Mouse (Mus musculus): ENCODE data around the gene Slc4a8. TPM values are rescaled to one million over a fixed set of nuclear protein-coding genes. Genes with fewer than 3 reads are reported as not detected.
"Not testable (repeated sequence)": the region's sequence is repeated elsewhere in the genome, so short reads cannot be mapped to it uniquely, and the experiment has no call there.

The Slc4a8 gene
- total RNA-seq, 2 experiments from 2014 or later: 3.9 to 6.1 TPM

GRCm38 (mm10) chr15:100739442-100739841, 22.1 kb upstream of the Slc4a8 start:
- no peak for DNase-seq (ENCODE audit: low spot score in 2 of 2)

- no peak for DNase-seq (ENCODE audit: low spot score in 2 of 2)
Measured at GRCm38 (mm10) chr15:100743238-100743637, 18.3 kb upstream of the Slc4a8 start.

- DNase-seq (ENCODE audit: low spot score in 2 of 2): no peak
Measured at GRCm38 (mm10) chr15:100746478-100747120, 14.9 kb upstream of the Slc4a8 start.

- no peak for DNase-seq (ENCODE audit: low spot score in 2 of 2)
Measured at GRCm38 (mm10) chr15:100747121-100747963, 14.2 kb upstream of the Slc4a8 start.

- no peak for DNase-seq (ENCODE audit: low spot score in 2 of 2)
Measured at GRCm38 (mm10) chr15:100748584-100748983, 13.0 kb upstream of the Slc4a8 start.

DNA sequence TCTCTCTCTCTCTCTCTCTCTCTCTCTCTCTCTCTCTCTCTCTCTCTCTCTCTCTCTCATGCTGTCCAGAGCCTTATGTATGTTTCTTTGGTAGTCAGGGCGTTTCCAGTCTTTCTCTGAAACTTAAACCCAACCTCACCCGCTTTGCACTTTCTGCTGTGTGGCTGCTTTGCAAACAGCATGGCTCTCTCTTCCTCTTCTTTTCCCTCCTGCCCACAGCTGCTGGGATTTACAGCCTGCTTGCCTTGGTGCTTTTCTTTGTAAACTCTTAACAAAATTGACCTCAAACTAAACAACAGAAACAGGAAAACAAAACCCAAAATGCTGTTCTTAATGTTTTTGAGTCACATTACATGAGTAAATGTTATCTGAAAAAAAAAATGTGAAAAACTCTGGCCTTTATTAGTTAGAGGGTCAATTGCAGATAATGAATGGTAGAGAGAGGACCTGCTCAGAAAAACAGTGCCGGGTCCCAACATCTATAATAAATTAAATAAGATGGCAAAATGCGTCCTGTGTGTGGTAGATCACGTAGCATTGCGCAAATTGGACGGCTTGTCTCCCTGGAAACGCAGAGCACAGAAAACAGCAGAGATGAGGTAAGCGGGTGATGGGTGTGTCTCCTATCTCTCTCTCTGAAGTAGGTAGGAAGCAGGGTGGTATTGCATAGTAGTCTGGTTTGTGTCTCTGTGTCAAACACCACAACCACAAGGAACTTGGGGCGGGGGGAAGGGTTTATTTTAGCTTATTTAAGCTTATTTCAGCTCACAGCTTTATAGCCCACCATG, 11.6 kb upstream of the Slc4a8 start:
- DNase-seq (ENCODE audit: low spot score in 2 of 2): no peak

DNA sequence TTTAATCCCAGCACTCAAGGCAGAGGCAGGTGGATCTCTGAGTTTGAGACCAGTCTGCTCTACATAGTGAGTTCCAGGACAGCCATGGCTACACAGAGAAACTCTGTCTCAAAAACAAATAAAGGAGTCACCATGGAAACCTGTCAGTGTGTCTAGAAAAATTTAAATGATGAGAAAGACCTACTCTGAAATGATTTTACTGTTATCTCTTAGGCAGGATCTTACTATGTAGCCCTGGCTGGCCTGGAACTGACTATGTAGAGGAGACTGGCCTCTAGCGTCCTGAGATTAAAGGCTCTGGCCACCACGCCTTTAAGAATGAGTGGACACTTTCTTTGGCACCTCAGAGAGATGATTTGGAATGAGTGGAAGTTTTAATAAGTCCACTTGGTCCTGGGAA, 9.1 kb upstream of the Slc4a8 start:
- no peak for DNase-seq (ENCODE audit: low spot score in 2 of 2)

DNA sequence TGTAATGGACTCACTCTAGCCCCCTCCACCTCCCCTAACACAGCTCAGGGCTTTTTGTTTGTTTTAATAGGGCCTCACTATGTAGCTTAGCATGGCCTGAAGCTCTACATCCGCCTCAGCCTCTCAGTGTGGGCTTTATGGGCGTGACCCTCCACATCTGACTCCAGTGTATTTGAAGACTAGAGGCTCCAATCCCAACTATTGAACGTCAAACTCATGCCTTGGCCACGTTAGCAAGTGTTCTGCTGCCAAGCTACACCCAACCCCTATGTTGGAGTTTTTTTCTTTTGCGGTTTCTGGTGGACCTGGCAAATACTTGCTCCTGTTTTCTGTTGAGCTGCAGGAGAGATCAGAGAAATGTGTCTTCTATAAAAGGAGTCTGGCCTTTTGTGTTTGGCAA, 8.5 kb upstream of the Slc4a8 start:
- no peak for DNase-seq (ENCODE audit: low spot score in 2 of 2)

- DNase-seq (ENCODE audit: low spot score in 2 of 2): no peak
Measured at GRCm38 (mm10) chr15:100754041-100754440, 7.5 kb upstream of the Slc4a8 start.

GRCm38 (mm10) chr15:100754805-100755497, 6.6 kb upstream of the Slc4a8 start:
- no peak for DNase-seq (ENCODE audit: low spot score in 2 of 2)

- DNase-seq (ENCODE audit: low spot score in 2 of 2): no peak
Measured at GRCm38 (mm10) chr15:100755498-100755859, 6.1 kb upstream of the Slc4a8 start.

- DNase-seq (ENCODE audit: low spot score in 2 of 2): no peak
Measured at GRCm38 (mm10) chr15:100755881-100756624, 5.5 kb upstream of the Slc4a8 start.

GRCm38 (mm10) chr15:100757527-100757978, 4.0 kb upstream of the Slc4a8 start:
- DNase-seq (ENCODE audit: low spot score in 2 of 2): peak; percentile 54 to 56

DNA sequence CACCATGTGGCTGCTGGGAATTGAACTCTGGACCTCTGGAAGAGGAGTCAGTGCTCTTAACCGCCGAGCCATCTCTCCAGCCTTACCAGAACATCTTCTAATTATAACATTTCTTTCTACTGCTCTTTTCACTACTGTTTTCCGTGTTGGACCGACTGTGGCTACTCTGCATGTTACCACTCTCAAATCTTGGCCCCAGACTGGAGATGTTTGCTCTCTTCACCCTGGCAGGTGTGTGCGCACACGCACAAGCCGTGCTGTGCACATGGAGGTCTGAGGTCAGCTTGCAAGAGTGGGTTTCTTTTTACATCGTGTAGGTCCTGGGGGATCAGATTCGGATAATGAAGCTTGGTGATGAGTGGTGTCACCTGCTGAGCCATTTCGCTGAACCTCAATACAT, 2.3 kb upstream of the Slc4a8 start:
- no peak for DNase-seq (ENCODE audit: low spot score in 2 of 2)

GRCm38 (mm10) chr15:100761036-100761418, 520 bp upstream of the Slc4a8 start:
- DNase-seq (ENCODE audit: low spot score in 2 of 2): no peak

- no peak for DNase-seq (ENCODE audit: low spot score in 2 of 2)
Measured at GRCm38 (mm10) chr15:100762649-100763048, 1.1 kb downstream of the Slc4a8 start.

GRCm38 (mm10) chr15:100764163-100764951, 2.8 kb downstream of the Slc4a8 start:
- DNase-seq (ENCODE audit: low spot score in 2 of 2): no peak

DNA sequence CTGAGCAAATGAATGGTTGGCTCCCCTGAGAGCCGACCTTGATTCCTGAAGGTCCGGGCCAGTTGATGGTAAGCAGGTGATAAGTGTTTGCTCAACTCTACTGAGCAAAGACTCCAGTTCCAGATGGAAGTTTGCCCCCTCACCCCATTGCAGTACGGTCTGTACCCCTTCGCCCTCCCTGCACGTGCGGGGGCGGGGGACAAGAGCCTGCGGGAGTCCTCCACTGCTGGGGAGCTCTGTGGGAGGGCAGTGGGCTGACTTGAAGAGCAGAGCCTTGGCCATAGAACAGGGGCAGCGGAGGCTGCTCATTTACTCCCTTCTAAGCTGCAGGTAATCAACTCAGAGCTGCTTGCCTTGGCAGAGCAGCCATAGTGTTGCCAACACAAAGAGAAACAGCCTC, 5.3 kb downstream of the Slc4a8 start:
- no peak for DNase-seq (ENCODE audit: low spot score in 2 of 2)

GRCm38 (mm10) chr15:100767851-100768250, 6.3 kb downstream of the Slc4a8 start:
- no peak for DNase-seq (ENCODE audit: low spot score in 2 of 2)

DNA sequence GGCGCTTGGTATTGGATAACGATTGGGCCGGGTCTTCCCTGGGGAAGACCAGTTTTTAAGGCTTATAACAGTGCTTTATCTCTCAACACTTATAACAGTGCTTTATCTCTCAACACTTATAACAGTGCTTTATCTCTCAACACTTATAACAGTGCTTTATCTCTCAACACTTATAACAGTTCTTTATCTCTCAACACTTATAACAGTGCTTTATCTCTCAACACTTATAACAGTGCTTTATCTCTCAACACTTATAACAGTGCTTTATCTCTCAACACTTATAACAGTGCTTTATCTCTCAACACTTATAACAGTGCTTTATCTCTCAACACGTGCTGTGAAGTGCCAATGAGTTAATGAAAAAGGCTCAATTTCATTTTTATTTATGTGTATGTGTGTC, 7.5 kb downstream of the Slc4a8 start:
- DNase-seq (ENCODE audit: low spot score in 2 of 2): not testable (repeated sequence)

All from adrenal gland, adult 18-20 months (tissue).